Mouse (Mus musculus): ENCODE results near the gene Mymx.

- TF ChIP-seq CTCF (IDR thresholded peaks at IDR 0.05; ENCODE audit: low read depth, low read length) (no peak), POLR2AphosphoS5 (IDR thresholded peaks at IDR 0.05; ENCODE audit: insufficient replicate concordance, low read depth, low read length) (no peak)
These were observed 15.8 kb upstream of the Mymx start for GRCm38 (mm10) chr17:45617655-45618054.

Measured in G1E (cell line).